Mouse (Mus musculus) liver, embryonic 13.5 days (tissue): ENCODE results near the gene Pou2f3. TPM values are rescaled to one million over a fixed set of nuclear protein-coding genes. Genes with fewer than 3 reads are reported as not detected.
A peak's percentile ranks its signal among the peaks of the same experiment; 100 is the strongest.
"Not testable (repeated sequence)": the region's sequence is repeated elsewhere in the genome, so short reads cannot be mapped to it uniquely, and the experiment has no call there.

Experiments
- ATAC-seq: fragments of 200-750 bp; cut with Nextera tagmentation; 2 replicates; pipeline ENCODE4 v1.8.0; 2017; ENCODE audit warnings: low read depth, mild to moderate bottlenecking, moderate number of reproducible peaks, moderate library complexity
- DNase-seq: peaks from one replicate; pipeline ENCODE4 v3.0.0; 2022
- H3K27ac ChIP-seq: fragments of 300-500 bp; sonication (generic); 2 replicates; pipeline ENCODE4 v1.5.1; 2015; ENCODE audit warnings: moderate library complexity, mild to moderate bottlenecking, inconsistent platforms
- H3K27me3 ChIP-seq: fragments of 300-500 bp; sonication (generic); 2 replicates; pipeline ENCODE4 v1.6.1; 2015; ENCODE audit warnings: mild to moderate bottlenecking, inconsistent platforms
- H3K36me3 ChIP-seq: fragments of 300-500 bp; sonication (generic); 2 replicates; pipeline ENCODE4 v1.6.1; 2015; ENCODE audit warnings: mild to moderate bottlenecking, inconsistent platforms
- H3K4me1 ChIP-seq: fragments of 300-500 bp; sonication (generic); replicated peaks from 2 replicates; pipeline ENCODE4 v1.6.1; 2015; ENCODE audit warnings: inconsistent platforms
- H3K4me2 ChIP-seq: fragments of 300-500 bp; sonication (generic); 2 replicates; pipeline ENCODE4 v1.6.1; 2015; ENCODE audit warnings: inconsistent platforms, mild to moderate bottlenecking, moderate library complexity
- H3K4me3 ChIP-seq: fragments of 300-500 bp; sonication (generic); replicated peaks from 2 replicates; pipeline ENCODE4 v1.5.1; 2015; ENCODE audit warnings: mild to moderate bottlenecking, inconsistent platforms
- H3K9ac ChIP-seq: fragments of 300-500 bp; sonication (generic); 2 replicates; pipeline ENCODE4 v1.6.1; 2015; ENCODE audit warnings: mild to moderate bottlenecking, inconsistent platforms
- H3K9me3 ChIP-seq: fragments of 300-500 bp; sonication (generic); replicated peaks from 2 replicates; pipeline ENCODE4 v1.6.1; 2016; ENCODE audit warnings: inconsistent platforms
- WGBS: fragments of 180-500 bp; shearing (Covaris S2); methylation state at CpG from one replicate; pipeline ENCODE4 v1.1.7; 2015; ENCODE audit not compliant: insufficient replicate concordance; 5-methylcytosine and 5-hydroxymethylcytosine counted together
- polyA plus RNA-seq: library from polyadenylated mRNA; unstranded; fragments of >200 nt; fragmentation: Nextera tagmentation; extraction: Ambion mirVana; gene quantifications from 2 replicates; pipeline ENCODE4 v1.2.1, GENCODE M21; 2015

The Pou2f3 gene
- polyA plus RNA-seq, 1 experiment from 2014 or later: not detected

DNA sequence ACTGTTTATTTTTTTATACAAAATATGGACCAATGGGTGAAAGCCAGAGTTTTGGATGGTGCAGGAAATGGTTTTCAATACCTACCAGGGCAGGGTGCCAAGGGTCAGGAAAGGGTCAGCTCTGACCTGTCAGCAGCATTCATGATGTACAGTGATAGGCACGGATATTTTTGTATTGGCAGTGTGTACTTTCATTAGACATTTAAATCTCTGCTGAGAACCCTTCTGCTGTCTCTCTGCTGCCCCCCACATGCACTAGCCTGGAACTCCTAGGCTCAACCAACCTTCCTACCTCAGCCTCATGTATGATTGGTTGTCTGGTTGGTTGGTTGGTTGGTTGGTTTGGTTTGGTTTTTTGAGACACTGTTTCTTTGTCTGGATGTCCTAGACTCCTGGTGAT lies 87.8 kb downstream of the Pou2f3 start:
- DNase-seq: no peak
- no peak overlapping the region for H3K4me2 ChIP-seq
- no peak overlapping the region for H3K4me3 ChIP-seq
- no peak for ATAC-seq
- H3K9ac ChIP-seq: no peak overlapping the region
- no peaks in the 10 kb centered on the region for H3K9me3 ChIP-seq
- H3K27ac ChIP-seq: no peak overlapping the region
- peaks cover 67% of the 10 kb centered on the region for H3K27me3 ChIP-seq
- no peaks in the 10 kb centered on the region for H3K36me3 ChIP-seq
- 38% methylated on average over 1 of the region's 1 CpGs for WGBS
- H3K4me1 ChIP-seq: peaks cover 12% of the 10 kb centered on the region

DNA sequence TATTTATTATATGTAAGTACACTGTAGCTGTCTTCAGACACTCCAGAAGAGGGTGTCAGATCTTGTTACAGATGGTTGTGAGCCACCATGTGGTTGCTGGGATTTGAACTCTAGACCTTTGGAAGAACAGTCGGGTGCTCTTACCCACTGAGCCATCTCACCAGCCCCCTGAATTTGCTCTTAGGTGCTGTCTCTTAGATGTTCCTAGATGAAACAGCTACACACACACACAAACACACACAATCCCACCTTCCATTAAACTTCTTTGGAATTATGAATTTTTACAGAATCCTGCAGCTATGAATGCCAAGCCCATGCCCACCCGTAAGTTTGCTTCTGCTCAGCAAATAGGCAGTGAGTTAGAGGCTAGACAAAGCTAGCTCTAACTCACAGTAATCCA lies 88.2 kb downstream of the Pou2f3 start:
- H3K4me3 ChIP-seq, H3K36me3 ChIP-seq, H3K9ac ChIP-seq, H3K9me3 ChIP-seq, H3K4me2 ChIP-seq, DNase-seq, H3K27ac ChIP-seq, ATAC-seq: not testable (repeated sequence)
- peaks cover 68% of the 10 kb centered on the region for H3K27me3 ChIP-seq
- WGBS: 66% methylated on average over 2 of the region's 2 CpGs
- H3K4me1 ChIP-seq: peaks cover 17% of the 10 kb centered on the region

DNA sequence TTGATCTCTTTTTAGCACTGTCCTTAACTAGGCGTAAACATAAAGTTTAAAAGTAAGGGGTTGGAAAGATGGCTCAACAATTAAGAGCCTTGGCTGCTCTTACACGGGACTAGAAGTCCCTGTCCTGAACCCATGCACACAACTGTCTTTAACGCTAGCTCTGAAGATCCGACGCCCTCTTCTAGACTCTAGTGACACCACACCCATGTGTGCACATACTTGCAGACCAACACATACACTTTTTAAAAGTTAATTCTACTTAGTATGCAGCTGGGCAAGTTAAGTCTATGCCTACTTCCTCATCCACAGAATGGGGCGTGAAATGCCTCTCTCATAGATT lies 93.2 kb downstream of the Pou2f3 start:
- Histone ChIP-seq H3K9me3 (no peaks in the 10 kb centered on the region), H3K27ac (peak overlapping the region; percentile 85), H3K36me3 (no peaks in the 10 kb centered on the region), H3K27me3 (peaks cover 84% of the 10 kb centered on the region), H3K4me1 (peaks cover 33% of the 10 kb centered on the region), H3K4me2 (peak overlapping the region; percentile 88), H3K9ac (peak overlapping the region; percentile 75), H3K4me3 (peak overlapping the region; percentile 67)
- 56% methylated on average over 6 of the region's 6 CpGs for WGBS
- DNase-seq (no peak), ATAC-seq (no peak)

DNA sequence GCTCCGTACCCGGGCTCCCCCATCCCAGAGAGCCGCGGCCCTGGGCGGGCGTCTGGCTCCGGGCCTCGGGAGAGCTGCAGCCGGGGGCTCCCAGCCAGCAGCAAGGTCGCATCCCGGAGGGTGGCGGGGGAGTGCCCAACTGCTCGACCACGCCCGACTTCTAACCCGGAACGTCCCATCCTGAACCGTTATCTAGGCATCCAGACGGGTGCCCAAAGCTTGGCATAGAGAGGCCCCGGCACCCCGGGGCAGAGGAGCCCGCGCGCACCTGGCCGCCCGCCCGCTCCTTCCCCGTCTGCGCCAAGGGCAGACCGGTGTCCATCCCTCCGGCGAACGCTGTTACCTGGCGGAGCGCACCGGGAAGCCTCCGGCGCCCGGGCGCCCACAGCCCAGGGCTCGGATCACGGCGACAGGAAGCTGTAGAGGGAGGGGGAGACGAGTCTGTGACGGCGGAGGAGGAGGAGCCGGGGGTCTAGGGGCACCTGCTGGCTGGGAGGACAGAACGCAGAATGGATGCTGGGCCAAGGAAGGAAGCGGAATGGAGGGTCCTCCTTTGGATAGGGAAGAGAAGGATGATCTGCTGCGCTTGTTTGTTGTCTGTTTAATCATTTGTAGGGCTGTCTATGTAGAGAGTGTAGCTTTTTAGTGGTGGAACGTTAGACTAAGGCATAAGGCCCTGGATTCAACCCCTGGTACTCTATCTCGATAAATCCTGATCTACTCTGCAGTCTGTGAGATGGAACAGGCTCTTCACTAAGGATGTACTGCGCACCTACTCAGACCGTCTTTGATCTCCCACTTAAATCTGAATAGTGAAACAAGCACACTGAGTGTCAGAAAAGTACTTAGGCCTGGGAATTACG lies 93.8 kb downstream of the Pou2f3 start, which contains the start of gene Tmem136:
Gene Tmem136, minus strand, starts transcription at position 437 of the 863 bp plus-strand sequence.
- H3K27ac ChIP-seq: peak within 1 kb of the TSS; percentile 85
- peaks cover 33% of the 10 kb centered on the region for H3K4me1 ChIP-seq
- peak within 1 kb of the TSS; percentile 88 for H3K4me2 ChIP-seq
- peak within 1 kb of the TSS; percentile 67 for H3K4me3 ChIP-seq
- no peaks in the 10 kb centered on the region for H3K36me3 ChIP-seq
- peak; percentile 81 for DNase-seq
- peak; percentile 99 for ATAC-seq
- H3K27me3 ChIP-seq: peaks cover 87% of the 10 kb centered on the region
- H3K9ac ChIP-seq: peak within 1 kb of the TSS; percentile 75
- no peaks in the 10 kb centered on the region for H3K9me3 ChIP-seq
- 5% methylated on average over 55 of the region's 55 CpGs for WGBS

DNA sequence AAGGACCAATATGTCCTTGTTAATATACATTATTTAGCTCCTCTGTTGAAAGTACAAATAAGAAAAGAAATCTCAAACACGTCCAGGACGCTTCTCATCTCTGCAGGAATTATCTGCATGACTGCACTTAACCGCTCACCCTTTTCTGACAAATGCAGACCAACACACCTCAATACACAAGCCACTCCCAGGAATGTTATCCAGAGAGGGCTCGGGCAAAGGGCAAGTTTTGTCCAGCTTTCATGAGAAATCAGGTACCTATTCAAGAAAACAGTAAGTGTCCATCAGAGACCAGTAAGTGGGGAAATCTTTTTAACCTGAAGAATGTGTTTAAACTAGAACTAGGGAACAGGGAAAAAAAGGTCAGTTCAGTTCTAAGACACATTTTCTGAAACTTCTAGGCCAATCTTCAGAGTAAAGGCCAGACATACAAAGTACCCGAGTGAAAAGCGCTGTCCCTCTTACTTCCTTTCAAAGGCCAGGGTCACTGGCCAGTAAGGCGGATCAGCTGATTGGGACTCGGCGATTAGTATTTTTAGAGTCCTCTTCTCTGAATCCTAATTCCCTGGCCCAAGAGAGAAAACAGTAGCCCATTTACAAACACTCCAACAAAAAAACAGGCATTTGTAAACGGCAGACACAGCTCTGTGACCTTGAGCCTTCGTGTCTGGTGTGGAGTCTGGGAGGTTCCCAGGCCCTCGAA lies 94.6 kb downstream of the Pou2f3 start:
- Histone ChIP-seq H3K4me3 (peak overlapping the region; percentile 67), H3K27ac (peak overlapping the region; percentile 85), H3K9me3 (no peaks in the 10 kb centered on the region), H3K36me3 (no peaks in the 10 kb centered on the region), H3K9ac (peak overlapping the region; percentile 75), H3K4me2 (peak overlapping the region; percentile 88), H3K27me3 (peaks cover 91% of the 10 kb centered on the region), H3K4me1 (peaks cover 33% of the 10 kb centered on the region)
- WGBS: 29% methylated on average over 12 of the region's 12 CpGs
- DNase-seq (no peak), ATAC-seq (peak; percentile 4; the same call in 1 of the 2 replicates)

DNA sequence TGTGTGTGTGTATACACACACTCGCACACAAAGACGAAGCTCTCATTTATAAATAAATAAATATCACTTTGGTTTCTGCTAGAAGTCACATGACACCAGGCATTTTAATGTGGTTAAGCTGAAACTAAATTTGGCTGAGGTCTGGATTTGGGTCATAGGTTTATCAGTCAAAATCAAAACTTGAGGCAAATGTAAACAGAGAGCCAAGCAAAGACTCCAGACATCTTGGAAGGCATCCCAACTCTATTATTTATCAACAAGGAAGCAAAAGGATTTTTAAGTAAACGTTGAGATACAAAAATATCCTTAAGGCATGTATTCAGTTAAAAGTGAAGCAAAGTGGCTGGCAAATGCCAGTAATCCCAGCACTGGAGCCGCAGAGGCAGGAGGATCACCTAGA lies 95.3 kb downstream of the Pou2f3 start:
- Histone ChIP-seq H3K4me1 (peaks cover 33% of the 10 kb centered on the region), H3K4me3 (no peak overlapping the region), H3K4me2 (no peak overlapping the region), H3K9me3 (no peaks in the 10 kb centered on the region), H3K27ac (no peak overlapping the region), H3K27me3 (peaks cover 93% of the 10 kb centered on the region), H3K9ac (no peak overlapping the region), H3K36me3 (no peaks in the 10 kb centered on the region)
- ATAC-seq (no peak), DNase-seq (no peak)
- WGBS: 84% methylated on average over 4 of the region's 4 CpGs

DNA sequence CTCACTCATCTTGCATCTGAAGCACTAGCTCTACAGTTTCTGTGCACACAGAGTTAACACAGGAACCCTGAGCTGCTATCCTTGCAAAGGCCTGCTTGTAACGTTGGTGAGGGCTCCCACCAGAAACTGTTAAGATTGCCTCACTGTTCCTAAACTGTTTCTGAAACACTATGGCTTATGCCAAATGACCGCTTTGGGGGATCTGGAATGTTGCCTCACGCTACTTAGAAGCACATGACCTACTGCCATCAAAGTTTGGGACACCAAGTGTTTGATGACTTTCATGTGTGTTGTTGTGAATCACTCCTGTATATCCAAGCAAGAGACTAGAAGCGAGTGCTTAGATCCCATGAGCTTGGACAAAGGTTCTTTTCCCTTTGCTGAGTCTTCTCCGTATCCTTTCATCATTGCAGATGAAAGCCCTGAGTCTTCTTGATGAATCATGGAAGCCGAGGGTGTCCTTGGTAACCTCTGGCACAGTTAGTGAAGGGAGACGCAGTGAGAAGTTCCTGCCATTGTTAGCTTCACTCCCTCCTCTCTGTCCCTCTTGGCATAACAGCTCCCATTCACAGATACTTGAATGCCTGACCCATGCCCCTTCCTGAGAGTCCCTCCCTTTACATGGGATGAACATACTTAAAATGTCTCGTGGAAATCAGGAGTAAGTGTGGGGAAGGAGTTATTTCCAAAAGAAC lies 99.7 kb downstream of the Pou2f3 start:
- no peak for ATAC-seq
- Histone ChIP-seq H3K9me3 (no peaks in the 10 kb centered on the region), H3K4me2 (no peak overlapping the region), H3K36me3 (no peaks in the 10 kb centered on the region), H3K27ac (no peak overlapping the region), H3K9ac (no peak overlapping the region), H3K27me3 (peaks cover 91% of the 10 kb centered on the region), H3K4me1 (peaks cover 41% of the 10 kb centered on the region), H3K4me3 (no peak overlapping the region)
- DNase-seq: no peak
- WGBS: 60% methylated on average over 8 of the region's 8 CpGs

DNA sequence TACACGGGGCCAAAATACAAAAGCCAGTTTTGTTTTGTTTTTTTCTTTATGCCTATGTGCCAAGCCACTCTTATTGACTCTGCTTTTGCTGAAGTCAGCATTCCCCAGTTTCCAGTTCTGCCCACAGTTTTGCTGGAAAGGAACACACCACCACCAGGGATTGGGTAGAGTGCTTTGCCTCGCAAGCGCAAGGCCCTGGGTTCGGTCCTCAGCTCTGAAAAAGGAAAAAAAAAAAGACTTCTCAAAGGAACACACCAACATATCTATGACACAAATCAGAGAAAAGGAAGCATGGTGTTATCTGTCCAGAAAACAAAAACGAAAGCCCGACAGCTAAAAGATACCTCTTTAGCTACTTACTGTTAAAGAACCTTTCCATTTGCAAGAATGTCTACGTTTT lies 101.0 kb downstream of the Pou2f3 start:
- WGBS: 64% methylated on average over 7 of the region's 7 CpGs
- ATAC-seq (no peak), DNase-seq (no peak)
- H3K9me3 ChIP-seq: no peaks in the 10 kb centered on the region
- H3K4me2 ChIP-seq: no peak overlapping the region
- no peaks in the 10 kb centered on the region for H3K36me3 ChIP-seq
- H3K9ac ChIP-seq: no peak overlapping the region
- H3K27me3 ChIP-seq: peaks cover 80% of the 10 kb centered on the region
- H3K4me3 ChIP-seq: no peak overlapping the region
- H3K27ac ChIP-seq: no peak overlapping the region
- H3K4me1 ChIP-seq: peaks cover 32% of the 10 kb centered on the region

DNA sequence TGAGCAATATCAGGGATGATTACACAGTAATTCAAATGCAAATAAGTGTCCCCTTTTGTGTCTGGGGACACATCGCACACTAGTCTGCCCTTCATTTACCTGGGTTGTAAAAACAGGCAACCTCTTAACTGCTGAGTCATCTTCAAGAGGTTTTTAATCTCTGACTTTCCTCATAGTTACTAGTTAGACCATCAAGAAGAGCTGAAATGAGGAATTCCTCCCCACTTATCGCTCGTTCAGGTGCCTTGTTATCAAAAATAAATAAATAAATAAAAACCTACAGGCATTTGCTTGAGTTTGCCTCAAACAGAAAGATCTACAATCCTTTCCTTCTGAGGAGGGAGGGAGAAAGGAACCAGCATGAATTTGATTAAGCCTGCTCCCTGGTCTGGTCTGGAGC lies 101.4 kb downstream of the Pou2f3 start:
- 63% methylated on average over 3 of the region's 3 CpGs for WGBS
- Histone ChIP-seq H3K9ac (no peak overlapping the region), H3K36me3 (no peaks in the 10 kb centered on the region), H3K4me1 (peaks cover 35% of the 10 kb centered on the region), H3K4me2 (no peak overlapping the region), H3K9me3 (no peaks in the 10 kb centered on the region), H3K27me3 (peaks cover 76% of the 10 kb centered on the region), H3K27ac (no peak overlapping the region), H3K4me3 (no peak overlapping the region)
- DNase-seq (no peak), ATAC-seq (no peak)

DNA sequence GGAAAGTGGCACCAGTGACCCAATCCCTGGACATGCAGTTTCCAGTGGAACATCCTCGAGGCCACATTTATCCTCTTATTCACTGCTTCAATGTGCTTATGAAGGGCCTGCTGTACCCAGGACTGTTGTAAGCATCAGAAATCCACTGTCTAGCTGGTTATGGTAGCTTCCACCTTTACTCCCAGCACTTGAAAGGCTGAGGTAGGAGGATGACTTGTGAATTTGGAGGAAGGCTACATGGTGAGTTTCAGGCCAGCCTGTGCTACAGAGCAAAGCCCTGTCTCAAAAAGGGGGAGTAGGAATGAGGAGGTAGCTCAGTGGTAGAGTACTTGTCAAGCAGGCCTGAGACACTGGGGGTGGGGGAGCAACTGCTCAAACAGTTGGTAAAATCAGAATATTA lies 102.1 kb downstream of the Pou2f3 start:
- no peak overlapping the region for H3K9ac ChIP-seq
- H3K4me1 ChIP-seq: peaks cover 41% of the 10 kb centered on the region
- no peaks in the 10 kb centered on the region for H3K36me3 ChIP-seq
- H3K9me3 ChIP-seq: no peaks in the 10 kb centered on the region
- ATAC-seq (no peak), DNase-seq (no peak)
- no peak overlapping the region for H3K27ac ChIP-seq
- no peak overlapping the region for H3K4me3 ChIP-seq
- peaks cover 69% of the 10 kb centered on the region for H3K27me3 ChIP-seq
- H3K4me2 ChIP-seq: no peak overlapping the region
- 61% methylated on average over 1 of the region's 1 CpGs for WGBS

DNA sequence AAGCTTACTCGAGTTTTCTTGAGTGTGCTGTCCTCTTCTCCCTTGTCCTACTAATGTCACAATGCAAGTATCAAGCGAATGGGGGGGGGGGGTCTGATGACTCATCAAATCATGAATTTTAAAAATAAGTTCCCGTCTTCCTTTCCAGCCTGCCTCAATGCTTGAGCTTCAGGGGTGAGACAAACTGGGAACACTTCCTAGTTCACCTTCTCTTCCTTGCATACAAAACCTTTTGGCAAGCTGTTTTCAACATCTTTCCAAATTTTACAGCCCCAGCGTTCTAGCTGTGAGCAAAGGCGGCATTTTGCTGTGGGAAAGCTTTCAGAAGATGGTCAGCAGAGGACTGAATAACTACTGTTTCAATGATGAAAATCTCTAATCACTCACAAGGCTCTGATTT lies 102.6 kb downstream of the Pou2f3 start:
- H3K36me3 ChIP-seq: no peaks in the 10 kb centered on the region
- H3K27ac ChIP-seq: no peak overlapping the region
- ATAC-seq: no peak
- peaks cover 46% of the 10 kb centered on the region for H3K4me1 ChIP-seq
- H3K4me2 ChIP-seq: no peak overlapping the region
- no peaks in the 10 kb centered on the region for H3K9me3 ChIP-seq
- peaks cover 67% of the 10 kb centered on the region for H3K27me3 ChIP-seq
- no peak overlapping the region for H3K4me3 ChIP-seq
- no peak overlapping the region for H3K9ac ChIP-seq
- DNase-seq: no peak
- WGBS: 46% methylated on average over 5 of the region's 5 CpGs
